Mouse (Mus musculus): ENCODE measurements around the gene Pifo. TPM values are rescaled to one million over a fixed set of nuclear protein-coding genes. Genes with fewer than 3 reads are reported as not detected.
"Not testable (repeated sequence)": the region's sequence is repeated elsewhere in the genome, so short reads cannot be mapped to it uniquely, and the experiment has no call there.

Gene Pifo
- polyA plus RNA-seq, 1 experiment from 2014 or later, result not detected

DNA sequence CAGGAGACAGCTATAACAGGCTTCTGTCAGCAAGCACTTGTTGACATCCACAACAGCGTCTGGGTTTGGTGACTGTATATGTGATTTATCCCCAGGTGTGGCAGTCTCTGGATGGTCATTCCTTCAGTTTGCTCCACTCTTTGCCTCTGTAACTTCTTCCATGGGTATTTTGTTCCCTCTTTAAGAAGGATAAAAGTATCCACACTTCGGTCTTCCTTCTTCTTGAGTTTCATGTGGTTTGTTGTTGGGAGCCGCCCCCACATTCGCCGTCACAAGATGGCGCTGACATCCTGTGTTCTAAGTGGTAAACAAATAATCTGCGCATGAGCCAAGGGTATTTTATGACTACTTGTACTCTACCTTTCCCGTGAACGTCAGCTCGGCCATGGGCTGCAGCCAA, 11.1 kb downstream of the Pifo start:
- 66% methylated on average over 10 of the region's 10 CpGs for WGBS
- not testable (repeated sequence) for ATAC-seq

DNA sequence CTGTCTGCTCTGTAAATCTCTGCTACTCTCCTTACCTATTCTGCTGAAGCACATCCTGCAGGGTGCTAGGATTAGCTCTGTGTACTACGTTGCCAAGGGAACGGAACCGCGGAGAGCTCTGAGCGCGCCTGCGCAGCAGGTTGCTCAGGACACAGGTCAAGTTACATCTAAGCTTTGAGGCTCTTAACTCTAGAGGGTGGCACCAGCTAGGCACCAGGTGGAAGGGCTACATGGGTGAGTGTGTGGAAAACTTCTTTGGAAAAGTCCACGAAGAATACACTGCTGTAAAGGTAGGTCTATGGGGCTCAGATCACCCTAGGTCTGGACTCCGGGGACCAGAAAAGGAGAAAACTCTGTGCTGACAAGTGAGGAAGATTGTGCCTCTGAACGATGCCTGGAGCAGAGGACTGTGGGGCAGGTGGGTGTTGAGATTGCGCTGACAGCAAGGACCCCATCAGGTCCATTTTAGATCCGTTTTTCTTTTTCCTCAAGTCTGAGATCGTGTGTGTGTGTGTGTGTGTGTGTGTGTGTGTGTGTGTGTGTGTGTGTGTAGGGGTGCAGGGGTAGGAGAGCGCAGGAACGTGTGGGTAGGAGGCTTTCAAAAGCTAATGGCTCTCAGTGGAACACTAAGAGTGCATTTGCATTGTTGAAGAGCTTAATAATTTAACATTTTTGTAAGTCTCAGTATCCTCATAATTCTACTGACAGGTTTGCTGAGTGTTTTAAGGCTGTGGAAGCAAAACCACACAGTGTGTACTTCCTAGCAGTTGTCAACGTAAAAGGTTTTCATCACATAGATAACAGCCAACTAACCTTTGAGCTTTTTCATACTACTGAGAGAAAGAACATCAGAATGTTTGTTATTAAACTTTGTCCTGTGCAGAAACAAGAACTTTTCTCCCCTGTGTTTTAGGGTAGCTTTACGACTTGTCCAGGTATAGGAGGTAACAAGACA, 12.8 kb downstream of the Pifo start:
- Histone ChIP-seq H3K4me3 (ENCODE audit: low read depth, low read length) (no peak overlapping the region), H3K27me3 (replicated peaks; ENCODE audit: control insufficient read depth, insufficient read depth, low read length) (no peaks in the 10 kb centered on the region), H3K36me3 (ENCODE audit: control insufficient read depth, insufficient read depth) (no peaks in the 10 kb centered on the region), H3K4me2 (replicated peaks; ENCODE audit: low read depth) (peak overlapping the region; percentile 32), H3K4me1 (replicated peaks; ENCODE audit: control insufficient read depth, insufficient read depth, low read length) (no peaks in the 10 kb centered on the region), H3K9ac (ENCODE audit: low read depth, low read length) (no peak overlapping the region), H3K27ac (ENCODE audit: low read depth, low read length) (no peak overlapping the region), H3K9me3 (ENCODE audit: control insufficient read depth) (no peaks in the 10 kb centered on the region)
- ATAC-seq, result peak; percentile 76; the same call in 1 of the 2 replicates
- TF ChIP-seq CTCF (IDR thresholded peaks at IDR 0.05; ENCODE audit: low read depth), result no peak
- 18% methylated on average over 17 of the region's 17 CpGs for WGBS

More for the DNA sequence above, 11.1 kb downstream of the Pifo start:
- not testable (repeated sequence) for H3K36me3 ChIP-seq (ENCODE audit: control insufficient read depth, insufficient read depth); H3K9me3 ChIP-seq (ENCODE audit: control insufficient read depth); H3K27ac ChIP-seq (ENCODE audit: low read depth, low read length); H3K4me2 ChIP-seq (replicated peaks; ENCODE audit: low read depth); H3K9ac ChIP-seq (ENCODE audit: low read depth, low read length); H3K27me3 ChIP-seq (replicated peaks; ENCODE audit: control insufficient read depth, insufficient read depth, low read length); H3K4me1 ChIP-seq (replicated peaks; ENCODE audit: control insufficient read depth, insufficient read depth, low read length); H3K4me3 ChIP-seq (ENCODE audit: low read depth, low read length)
- TF ChIP-seq CTCF (IDR thresholded peaks at IDR 0.05; ENCODE audit: low read depth), result 0 out of 2 replicates have a peak, but pooled peaks have one; percentile 11

DNA sequence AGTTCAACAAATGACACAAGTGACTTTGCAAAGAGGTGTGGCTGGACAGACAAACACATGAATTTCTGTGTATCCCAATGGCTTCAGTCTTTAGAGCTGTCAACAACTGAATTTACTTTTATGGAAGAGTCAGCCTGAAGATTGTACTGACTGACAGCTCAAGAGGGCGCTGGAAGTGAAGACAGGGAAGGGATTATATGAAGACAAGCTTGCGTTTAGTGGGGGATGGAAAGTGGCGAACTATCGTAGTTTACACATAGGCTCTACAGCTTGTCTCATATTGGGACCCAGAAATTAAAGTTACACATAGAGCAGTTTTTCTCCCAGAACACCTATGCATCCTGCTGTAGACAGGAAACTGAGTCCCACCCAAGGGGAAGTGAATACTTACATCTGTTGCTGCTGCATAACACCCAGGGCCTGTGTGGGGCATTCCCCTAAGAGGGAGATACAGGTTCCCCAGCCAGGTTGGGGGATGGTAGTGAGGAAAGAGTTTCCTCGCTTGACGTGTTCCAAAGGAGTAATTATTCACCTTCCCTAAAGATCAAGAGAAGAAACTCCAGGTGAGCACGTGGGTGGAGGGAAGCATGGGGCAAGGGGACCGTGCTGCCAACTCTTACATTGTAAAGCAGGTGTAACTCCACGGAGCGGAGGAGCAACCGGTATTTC, 13.6 kb downstream of the Pifo start:
- Histone ChIP-seq H3K9ac (ENCODE audit: low read depth, low read length) (no peak overlapping the region), H3K9me3 (ENCODE audit: control insufficient read depth) (no peaks in the 10 kb centered on the region), H3K27ac (ENCODE audit: low read depth, low read length) (no peak overlapping the region), H3K4me2 (replicated peaks; ENCODE audit: low read depth) (peak overlapping the region; percentile 32), H3K4me1 (replicated peaks; ENCODE audit: control insufficient read depth, insufficient read depth, low read length) (no peaks in the 10 kb centered on the region), H3K27me3 (replicated peaks; ENCODE audit: control insufficient read depth, insufficient read depth, low read length) (no peaks in the 10 kb centered on the region), H3K36me3 (ENCODE audit: control insufficient read depth, insufficient read depth) (no peaks in the 10 kb centered on the region), H3K4me3 (ENCODE audit: low read depth, low read length) (no peak overlapping the region)
- no peak for ATAC-seq
- WGBS, result 18% methylated on average over 11 of the region's 11 CpGs
- no peak for TF ChIP-seq CTCF (IDR thresholded peaks at IDR 0.05; ENCODE audit: low read depth)

DNA sequence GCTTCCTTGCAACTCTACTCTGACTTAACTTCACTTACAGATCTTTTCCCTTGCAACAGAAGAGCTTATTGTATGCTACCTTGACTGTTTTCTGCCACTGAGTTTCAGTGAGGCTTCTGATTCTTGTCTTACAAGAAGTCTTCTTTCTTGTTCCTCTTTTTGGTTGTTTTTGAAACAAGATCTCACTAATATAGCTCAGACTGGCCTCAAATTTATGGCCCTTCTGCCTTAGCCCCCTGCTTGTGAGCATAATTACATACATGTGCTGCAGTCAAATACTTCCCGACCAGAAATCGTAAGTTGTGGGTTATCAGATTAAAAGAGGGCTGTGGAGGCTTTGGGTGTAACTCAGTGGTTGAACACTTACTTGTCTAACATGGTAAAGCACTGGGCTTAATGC, 19.7 kb downstream of the Pifo start:
- WGBS, result 51% methylated on average over 2 of the region's 2 CpGs
- Histone ChIP-seq H3K9ac (ENCODE audit: low read depth, low read length) (no peak overlapping the region), H3K27me3 (replicated peaks; ENCODE audit: control insufficient read depth, insufficient read depth, low read length) (no peaks in the 10 kb centered on the region), H3K36me3 (ENCODE audit: control insufficient read depth, insufficient read depth) (no peaks in the 10 kb centered on the region), H3K27ac (ENCODE audit: low read depth, low read length) (no peak overlapping the region), H3K4me3 (ENCODE audit: low read depth, low read length) (no peak overlapping the region), H3K4me1 (replicated peaks; ENCODE audit: control insufficient read depth, insufficient read depth, low read length) (no peaks in the 10 kb centered on the region), H3K4me2 (replicated peaks; ENCODE audit: low read depth) (no peak overlapping the region), H3K9me3 (ENCODE audit: control insufficient read depth) (no peaks in the 10 kb centered on the region)
- TF ChIP-seq CTCF (IDR thresholded peaks at IDR 0.05; ENCODE audit: low read depth), result no peak
- no peak for ATAC-seq

DNA sequence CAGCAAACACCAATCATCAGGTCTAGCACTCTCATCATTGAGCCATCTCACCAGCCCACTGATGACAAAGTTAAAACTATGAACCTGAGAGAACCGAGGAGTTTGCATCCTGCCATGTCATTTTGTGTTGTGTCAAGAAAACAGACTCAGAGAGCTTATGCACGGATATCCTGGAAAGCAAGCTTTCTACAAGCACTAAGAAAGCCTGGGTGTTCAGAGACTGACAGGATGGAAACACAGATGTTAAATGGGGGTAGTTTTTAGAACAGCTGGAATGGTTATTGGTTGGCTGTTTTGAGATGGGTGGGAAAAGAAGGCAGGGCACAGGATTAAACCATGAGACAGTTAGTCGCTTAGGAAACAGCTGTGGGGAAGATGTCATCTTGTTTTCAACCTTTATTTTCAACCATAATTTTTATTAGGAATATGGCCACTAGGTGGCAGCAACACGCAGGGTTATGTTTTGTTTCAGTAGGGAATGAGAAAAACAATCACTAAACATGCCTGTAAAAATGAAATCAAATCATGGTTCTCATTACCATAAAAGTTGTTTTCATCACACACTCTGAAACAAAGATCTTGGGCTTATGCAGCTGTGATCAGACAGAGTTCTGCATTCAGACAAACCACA, 22.7 kb downstream of the Pifo start:
- peak; percentile 77 for TF ChIP-seq CTCF (IDR thresholded peaks at IDR 0.05; ENCODE audit: low read depth)
- no peaks in the 10 kb centered on the region for H3K9me3 ChIP-seq (ENCODE audit: control insufficient read depth)
- no peak overlapping the region for H3K4me2 ChIP-seq (replicated peaks; ENCODE audit: low read depth)
- no peak overlapping the region for H3K4me3 ChIP-seq (ENCODE audit: low read depth, low read length)
- no peak overlapping the region for H3K27ac ChIP-seq (ENCODE audit: low read depth, low read length)
- WGBS, result 20% methylated on average over 4 of the region's 4 CpGs
- H3K4me1 ChIP-seq (replicated peaks; ENCODE audit: control insufficient read depth, insufficient read depth, low read length), result no peaks in the 10 kb centered on the region
- no peak overlapping the region for H3K9ac ChIP-seq (ENCODE audit: low read depth, low read length)
- no peaks in the 10 kb centered on the region for H3K27me3 ChIP-seq (replicated peaks; ENCODE audit: control insufficient read depth, insufficient read depth, low read length)
- no peaks in the 10 kb centered on the region for H3K36me3 ChIP-seq (ENCODE audit: control insufficient read depth, insufficient read depth)
- ATAC-seq, result no peak

DNA sequence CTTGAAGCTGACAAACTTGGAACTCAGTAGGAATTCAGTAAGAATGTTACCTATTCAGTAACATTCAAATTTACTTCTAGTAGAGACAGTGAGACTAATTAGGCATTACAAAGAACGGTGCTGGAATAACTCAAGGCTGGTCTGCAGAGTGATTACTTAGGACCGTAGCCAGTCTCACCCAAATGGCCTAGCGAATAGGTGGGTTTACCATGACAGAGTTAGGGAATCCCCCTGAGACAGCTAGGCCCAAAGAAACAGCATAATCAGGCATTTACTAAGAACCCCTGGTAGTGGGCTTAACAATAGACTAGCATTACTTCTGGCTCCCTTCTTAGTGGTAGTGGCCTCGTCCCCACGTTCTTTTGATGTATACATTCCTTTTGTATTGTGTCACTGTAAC, 24.8 kb downstream of the Pifo start:
- not testable (repeated sequence) for H3K27me3 ChIP-seq (replicated peaks; ENCODE audit: control insufficient read depth, insufficient read depth, low read length); H3K9ac ChIP-seq (ENCODE audit: low read depth, low read length); H3K36me3 ChIP-seq (ENCODE audit: control insufficient read depth, insufficient read depth); H3K4me1 ChIP-seq (replicated peaks; ENCODE audit: control insufficient read depth, insufficient read depth, low read length); H3K4me2 ChIP-seq (replicated peaks; ENCODE audit: low read depth); H3K27ac ChIP-seq (ENCODE audit: low read depth, low read length); H3K4me3 ChIP-seq (ENCODE audit: low read depth, low read length); ATAC-seq; H3K9me3 ChIP-seq (ENCODE audit: control insufficient read depth)
- WGBS, result 66% methylated on average over 5 of the region's 5 CpGs
